In the genomic region with DNA sequence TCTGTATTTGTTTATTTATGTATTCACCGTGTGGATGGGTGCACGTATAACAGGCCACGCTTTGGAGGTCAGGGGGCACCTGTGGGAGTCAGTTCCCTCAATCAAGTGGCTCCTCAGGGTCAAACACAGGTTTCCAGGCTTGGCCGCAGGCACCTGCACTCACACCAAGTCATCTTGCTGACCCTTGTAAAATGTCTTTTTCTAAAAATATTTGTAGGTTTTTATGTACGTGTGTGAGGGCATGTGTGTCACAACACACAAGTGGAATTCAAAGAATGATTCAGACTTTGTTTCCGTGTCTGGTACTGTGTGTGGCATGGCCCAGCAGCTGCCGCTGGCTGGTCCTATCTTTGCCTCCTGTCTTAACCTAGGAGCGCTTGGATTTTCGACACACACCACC, we compare ENCODE assay signal across 16 mouse cellular contexts.
"Had no signal": no experiment of that assay in that cellular context is flagged by ENCODE, and none has a peak within 500 bp of the region (broad histone marks: within the 10 kb centered on the region; RNA-seq: fewer than 3 reads in every experiment).

No protein-coding gene starts in this region.

- H3K9ac ChIP-seq: neural tube, embryonic 13.5 days; neural tube, embryonic 15.5 days; stomach, embryonic 15.5 days had no signal

- H3K9me3 ChIP-seq: neural tube, embryonic 13.5 days; neural tube, embryonic 15.5 days; stomach, embryonic 15.5 days had no signal

- H3K27me3 ChIP-seq: neural tube, embryonic 13.5 days; neural tube, embryonic 15.5 days; stomach, embryonic 15.5 days had no signal

- H3K27ac ChIP-seq: neural tube, embryonic 13.5 days; neural tube, embryonic 15.5 days; stomach, embryonic 15.5 days; stomach, postnatal 0 days had no signal

- H3K4me3 ChIP-seq: neural tube, embryonic 13.5 days; neural tube, embryonic 15.5 days; stomach, embryonic 15.5 days had no signal

- H3K36me3 ChIP-seq: neural tube, embryonic 13.5 days; neural tube, embryonic 15.5 days; stomach, embryonic 15.5 days had no signal

- H3K4me2 ChIP-seq: neural tube, embryonic 13.5 days; neural tube, embryonic 15.5 days; stomach, embryonic 15.5 days had no signal

- DNase-seq: retina, postnatal 1 day; right cerebral cortex, adult 18-20 months; right cerebral cortex, postnatal 14 days; right cerebral cortex, postnatal 25 days; right cerebral cortex, postnatal 4 days; spleen, adult 18-20 months; thymus, adult 18-20 months; thymus, adult 2 months; thymus, postnatal 14 days; thymus, postnatal 25 days; thymus, postnatal 36 days; thymus, postnatal 4 days had no signal

- H3K4me1 ChIP-seq: neural tube, embryonic 15.5 days; stomach, embryonic 15.5 days had no signal
